Mouse (Mus musculus) spleen, adult 18-20 months (tissue): ENCODE data around the gene Peak1.
A peak's percentile ranks its signal among the peaks of the same experiment; 100 is the strongest.
"Not testable (repeated sequence)": the region's sequence is repeated elsewhere in the genome, so short reads cannot be mapped to it uniquely, and the experiment has no call there.

Experiments
- DNase-seq, 2 experiments: peaks; one replicate each; pipeline ENCODE4 v3.0.0; 2022; ENCODE audit warnings: mixed read lengths in 2 of 2

Peak1 gene

DNA sequence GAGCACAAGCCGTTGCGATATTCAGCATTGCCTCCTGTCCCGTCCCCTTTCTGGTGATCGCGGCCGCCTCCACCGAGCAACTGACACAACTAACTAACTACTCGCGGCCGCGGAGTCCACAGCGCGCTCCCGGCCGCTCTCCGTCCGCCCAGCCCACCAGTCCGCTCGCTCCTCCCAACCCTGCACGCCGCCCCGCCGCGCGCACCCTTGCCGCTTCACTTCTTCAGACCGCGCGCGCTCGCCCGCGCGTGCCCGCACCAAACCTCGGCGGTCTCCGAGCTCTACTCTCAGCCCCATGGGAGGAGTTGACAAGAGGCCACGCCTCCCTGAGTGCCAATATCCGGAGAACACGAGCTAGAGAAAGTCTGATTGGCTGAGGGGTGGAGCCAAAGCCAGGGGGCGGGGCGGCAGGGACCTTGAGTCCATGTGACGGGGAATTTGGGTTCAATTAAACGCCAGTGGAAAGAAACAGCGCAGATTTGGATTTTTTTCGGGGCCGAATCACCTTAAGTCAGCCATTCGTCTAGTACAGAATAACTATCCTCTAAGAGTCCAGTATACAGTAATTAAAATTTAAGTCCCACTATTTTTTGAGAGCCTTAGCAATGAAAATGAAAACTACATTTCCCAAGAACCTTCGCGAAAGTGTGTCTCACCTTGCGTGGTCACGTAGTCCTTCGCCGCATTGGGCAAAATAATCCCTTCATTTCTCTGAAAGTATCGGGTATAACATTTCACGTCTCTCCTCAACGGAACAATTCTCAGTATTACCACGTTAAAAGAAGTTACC, at the start of gene Peak1, which contains the start of gene Hmg20a:
TSS of gene Peak1 (minus strand) at position 120 of the 790 bp plus-strand sequence.
TSS of gene Hmg20a (plus strand) at position 662 of the 790 bp plus-strand sequence.
- peak; percentile 100 for DNase-seq

GRCm38 (mm10) chr9:56466251-56466650, 48.4 kb upstream of the Peak1 start:
- DNase-seq, result no peak

- peak; percentile 28 to 30 for DNase-seq
Observed at GRCm38 (mm10) chr9:56464863-56465654, 47.2 kb upstream of the Peak1 start.

DNA sequence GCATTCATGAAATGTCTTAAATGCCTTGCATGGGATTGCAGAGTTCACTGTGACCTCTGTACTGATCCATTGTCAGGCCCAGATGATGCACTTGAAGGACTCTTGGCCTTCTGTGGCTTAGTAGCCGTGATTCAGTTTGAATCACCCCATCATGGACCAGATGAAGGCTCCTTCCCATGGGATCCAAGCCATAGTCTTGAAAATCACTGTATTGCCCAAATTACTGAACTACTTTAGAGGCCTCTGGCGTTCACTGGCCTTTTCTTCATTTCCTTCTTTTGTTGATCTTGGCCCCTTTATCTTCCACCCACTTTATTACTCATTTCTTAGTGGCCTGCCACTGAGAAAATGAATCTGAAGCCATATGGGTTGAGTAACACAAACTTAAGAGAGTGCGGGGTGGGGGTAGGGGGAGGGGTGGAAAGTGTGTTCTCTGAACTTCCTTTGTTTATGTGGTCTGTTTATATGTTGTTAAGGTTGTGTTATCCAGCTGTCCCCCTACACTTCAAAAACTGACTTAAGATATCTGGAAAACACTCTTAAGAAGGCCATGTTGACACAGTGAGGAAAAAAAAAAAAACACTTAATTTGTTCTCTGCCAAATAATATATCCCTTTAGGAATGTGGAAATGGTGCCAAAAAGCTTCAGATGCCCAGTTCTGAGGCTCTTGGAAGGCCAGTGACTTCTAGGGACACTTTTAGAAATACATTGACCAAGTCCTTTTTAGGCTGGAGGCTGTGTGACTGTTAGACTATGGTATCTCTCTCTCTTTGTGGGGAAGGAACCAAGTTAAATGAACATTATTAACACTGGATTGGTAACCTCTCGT, 46.0 kb upstream of the Peak1 start:
- no peak for DNase-seq

DNA sequence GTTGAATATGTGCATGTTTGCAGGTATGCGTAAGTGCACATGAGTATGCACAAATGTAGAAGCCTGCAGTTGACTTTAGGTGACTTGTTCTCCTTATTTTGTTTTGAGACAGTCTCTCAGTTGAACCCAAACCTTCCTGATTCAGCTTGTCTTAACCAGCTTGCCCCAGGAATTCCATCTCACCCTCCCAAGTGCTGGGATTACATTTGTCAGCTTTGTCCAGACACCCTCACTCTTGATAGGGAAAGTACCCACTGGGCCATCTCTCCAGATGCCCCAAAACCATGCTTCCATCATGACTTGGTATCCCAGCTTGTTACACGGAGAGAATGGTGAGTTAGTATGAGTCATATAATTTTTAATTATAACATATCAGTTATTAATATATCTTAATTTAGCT, 45.2 kb upstream of the Peak1 start:
- no peak for DNase-seq

DNA sequence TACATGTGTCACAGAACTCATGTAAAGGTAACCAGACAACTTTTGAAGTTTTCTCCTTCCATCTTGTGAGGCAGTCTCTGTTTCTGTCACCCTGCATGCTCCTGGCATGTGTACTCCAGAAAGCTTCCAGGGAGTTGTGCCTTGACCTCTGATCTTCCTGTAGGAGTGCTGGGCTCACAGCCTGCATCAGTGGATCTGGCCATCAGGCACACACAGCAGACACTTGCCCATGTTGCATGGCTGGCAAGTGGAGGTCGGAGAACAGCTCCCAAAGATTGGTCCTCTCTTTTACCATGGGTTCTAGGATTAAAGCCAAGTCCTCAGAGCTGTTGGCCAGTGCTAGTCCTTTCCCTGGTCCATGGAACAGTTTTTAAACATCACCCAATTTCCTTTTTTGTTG, 44.7 kb upstream of the Peak1 start:
- DNase-seq, result no peak

DNA sequence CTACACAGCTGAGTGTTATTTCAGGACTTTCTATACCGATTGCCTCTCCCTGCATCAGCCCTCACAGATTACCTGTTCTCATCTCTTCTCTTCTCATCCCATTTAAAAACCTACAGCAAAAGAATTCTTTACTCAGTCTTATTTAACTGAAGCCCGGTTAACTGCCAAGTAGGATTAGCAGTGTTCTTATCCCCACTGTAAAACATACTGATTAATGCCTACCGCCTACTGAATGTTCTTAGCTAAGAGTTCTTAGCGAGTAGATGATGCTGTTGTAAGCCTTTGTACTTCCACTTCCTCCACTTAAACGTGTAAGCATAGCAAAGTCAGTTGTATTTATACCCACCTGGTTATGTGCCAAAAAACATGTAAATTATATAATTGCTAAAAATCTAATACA, 43.1 kb upstream of the Peak1 start:
- no peak for DNase-seq

DNA sequence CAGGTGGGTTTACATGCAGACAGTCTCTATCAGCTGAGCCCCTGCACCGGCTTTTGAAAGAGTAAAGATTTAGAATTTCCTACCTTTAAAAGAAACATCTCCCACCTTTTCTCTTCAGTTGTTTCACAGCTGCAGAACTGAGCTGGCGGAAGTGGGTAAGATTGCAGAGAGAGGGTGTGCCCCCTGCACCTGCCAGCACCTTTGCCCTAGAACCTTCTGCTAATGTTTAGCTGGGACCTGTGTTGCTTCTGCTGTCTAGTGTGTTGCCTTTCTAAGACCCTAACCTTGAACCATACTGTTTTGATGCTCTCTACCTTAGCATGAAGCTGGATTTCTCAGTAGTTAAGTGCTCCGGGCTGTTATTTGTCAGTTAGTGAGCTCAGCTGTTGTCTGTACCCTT, 38.6 kb upstream of the Peak1 start:
- DNase-seq, result no peak

DNA sequence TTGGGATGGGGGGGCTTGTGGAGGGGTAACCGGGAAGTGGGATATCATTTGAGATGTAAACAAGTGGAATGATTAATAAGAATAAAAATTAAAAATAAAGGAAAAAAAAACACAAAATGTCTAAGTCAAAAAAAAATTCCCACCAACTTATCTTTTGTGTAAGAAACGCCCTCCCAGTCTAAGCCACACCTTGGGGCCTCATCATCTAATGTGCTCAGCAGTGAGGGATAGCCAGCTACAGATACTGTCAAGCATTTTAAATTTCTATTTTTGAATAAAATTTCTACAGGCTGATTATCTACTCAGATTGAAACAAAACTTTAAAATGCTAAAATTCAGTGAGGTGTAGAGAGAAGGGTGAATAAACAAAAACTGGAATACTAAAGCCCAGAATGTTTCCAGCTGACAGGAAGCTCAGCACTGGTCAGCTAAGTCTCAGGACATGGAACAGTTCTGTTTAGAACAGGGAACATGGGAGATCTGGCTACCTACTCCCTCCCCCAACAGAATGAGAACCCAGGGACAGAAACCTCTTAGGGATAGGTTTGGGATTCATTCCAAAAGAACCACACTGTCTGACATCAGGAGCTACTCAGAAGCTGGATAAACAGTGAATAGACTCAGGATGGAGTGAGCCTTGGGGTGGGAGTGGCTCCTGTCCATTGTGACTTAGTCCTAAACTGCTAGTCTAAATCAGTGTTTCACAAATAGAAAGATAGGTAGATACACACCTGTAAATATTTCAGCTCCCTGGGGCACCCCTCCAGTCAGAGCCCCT, 35.4 kb upstream of the Peak1 start:
- no peak for DNase-seq

DNA sequence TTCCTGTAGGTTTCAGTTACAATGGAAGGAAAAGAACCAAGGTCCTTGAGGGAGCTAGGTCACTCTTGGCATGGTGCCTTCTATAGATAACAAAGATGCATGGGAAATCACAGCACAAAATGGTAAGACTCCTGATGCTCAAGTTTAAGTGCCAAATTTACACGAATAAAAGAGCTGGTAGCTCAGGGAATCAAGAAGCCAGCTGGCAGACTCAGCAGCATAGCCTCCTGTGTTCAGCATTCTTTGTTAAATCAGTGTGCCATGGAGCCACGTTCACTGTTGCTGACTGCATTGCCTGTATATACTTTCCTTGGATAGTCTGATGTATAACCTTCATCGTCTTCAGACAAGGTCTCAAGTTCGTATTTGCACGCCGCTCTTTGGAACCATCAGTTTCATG, 33.7 kb upstream of the Peak1 start:
- DNase-seq, result no peak

GRCm38 (mm10) chr9:56439699-56440098, 21.8 kb upstream of the Peak1 start:
- DNase-seq, result no peak

DNA sequence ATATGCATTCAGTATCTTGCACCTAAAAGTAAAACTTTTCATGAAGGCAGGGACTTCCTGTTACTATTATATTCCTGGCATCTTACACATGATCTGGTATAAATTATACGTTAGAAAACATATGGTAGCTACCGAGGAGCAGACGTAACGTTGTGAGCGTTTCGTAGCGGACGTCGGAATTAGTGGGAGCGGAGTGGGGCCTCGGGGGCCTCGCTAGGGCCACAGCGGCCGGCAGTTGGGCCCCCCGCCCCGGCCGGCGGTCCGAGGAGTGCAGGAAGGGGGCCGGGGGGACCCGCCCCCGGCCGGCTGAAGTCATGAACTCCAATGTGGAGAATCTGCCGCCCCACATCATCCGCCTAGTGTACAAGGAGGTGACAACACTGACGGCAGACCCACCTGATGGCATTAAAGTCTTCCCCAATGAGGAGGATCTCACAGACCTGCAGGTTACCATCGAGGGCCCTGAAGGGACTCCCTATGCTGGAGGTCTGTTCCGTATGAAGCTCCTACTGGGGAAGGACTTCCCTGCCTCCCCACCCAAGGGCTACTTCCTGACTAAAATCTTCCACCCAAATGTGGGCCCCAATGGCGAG, 19.5 kb upstream of the Peak1 start:
- not testable (repeated sequence) for DNase-seq

DNA sequence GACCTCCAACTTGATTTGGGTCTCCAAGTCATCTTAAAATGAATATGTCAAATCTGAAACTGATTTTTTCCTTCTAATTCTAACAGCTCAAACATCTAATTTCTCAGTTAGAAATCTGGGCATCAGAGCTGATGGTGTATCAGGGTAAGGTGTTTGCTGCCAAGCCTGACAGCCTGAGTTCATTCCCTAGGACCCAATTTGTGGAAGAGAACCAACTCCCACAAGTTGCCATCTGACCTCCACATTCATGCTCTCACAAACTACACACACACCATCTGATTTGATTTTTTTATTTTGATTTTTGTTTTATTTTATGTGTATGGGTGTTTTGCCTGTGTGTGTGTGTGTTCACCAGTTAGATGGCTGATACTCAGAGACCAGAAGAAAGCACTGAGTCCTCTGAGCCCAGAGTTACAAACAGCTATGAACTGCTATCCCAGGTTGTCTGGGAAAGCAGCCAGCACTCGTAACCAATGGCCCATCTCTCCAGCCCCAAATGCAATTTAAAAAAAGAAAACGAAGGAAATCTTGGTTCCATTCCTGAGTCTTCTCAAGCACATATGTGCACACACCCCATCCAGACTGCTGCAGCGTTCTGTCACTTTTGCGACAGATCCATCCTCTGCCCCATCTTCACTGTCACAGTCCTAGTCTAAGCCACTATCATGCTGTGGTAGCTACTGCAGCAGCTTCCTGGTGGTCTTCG, 18.1 kb upstream of the Peak1 start:
- no peak for DNase-seq

GRCm38 (mm10) chr9:56424861-56425260, 7.0 kb upstream of the Peak1 start:
- no peak for DNase-seq

GRCm38 (mm10) chr9:56421991-56422390, 4.1 kb upstream of the Peak1 start:
- DNase-seq, result no peak

GRCm38 (mm10) chr9:56420892-56421601, 3.2 kb upstream of the Peak1 start:
- no peak for DNase-seq

DNA sequence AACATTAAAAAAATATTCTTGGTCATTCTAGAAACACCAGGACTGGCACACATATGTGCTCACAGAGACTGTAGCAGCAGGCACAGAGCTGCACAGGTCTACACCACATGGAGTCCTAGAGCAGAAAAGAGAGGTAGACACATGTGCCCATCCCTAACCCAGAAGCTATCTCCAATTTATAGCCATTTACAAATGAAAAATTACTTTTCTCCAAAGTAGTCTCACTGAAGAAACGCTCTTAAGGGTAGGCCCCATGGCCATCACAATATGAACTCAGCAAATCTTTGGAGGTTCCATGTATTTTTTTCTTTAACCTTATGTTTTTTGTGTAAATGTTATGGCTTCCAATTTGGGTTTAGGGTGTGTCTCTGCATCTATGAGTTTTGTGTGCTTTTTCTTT, 2.4 kb upstream of the Peak1 start:
- DNase-seq, result no peak

DNA sequence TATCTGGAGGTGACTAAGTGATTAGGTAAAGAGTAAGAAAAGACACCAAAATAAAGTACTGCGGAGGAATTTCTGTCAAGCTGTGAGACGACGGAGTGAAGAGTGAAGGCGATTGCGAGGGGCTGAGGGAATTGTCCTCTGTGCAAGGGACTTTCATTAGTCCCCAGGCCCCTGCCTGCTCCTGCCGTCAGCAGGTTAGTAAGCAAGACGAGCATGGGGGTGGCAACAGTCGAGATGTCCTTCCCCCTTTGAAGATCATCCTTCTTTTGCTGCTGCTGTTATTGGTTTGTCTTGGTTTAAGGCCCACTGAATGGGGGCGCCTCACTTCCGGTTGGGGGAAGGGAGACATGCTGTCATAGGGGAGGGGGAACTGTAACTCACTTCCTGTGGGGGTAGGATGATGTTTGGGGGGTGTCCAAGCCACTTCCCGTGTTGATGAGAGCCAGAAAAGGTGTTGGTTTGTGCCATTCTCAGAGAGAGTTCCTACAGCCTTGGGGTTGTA, 922 bp upstream of the Peak1 start:
- peak; percentile 74 to 78 for DNase-seq

GRCm38 (mm10) chr9:56417415-56417947, 386 bp downstream of the Peak1 start:
- peak; percentile 76 to 89 for DNase-seq
